Mouse (Mus musculus) bone marrow macrophage, adult 2 months (primary cell): ENCODE results near the gene Man2a1.

Experiments used
- CTCF ChIP-seq: IDR thresholded peaks from 2 replicates; pipeline ENCODE4 v1.5.1; 2012; ENCODE audit warnings: low read depth, mild to moderate bottlenecking, low read length, moderate library complexity
- POLR2A ChIP-seq: IDR thresholded peaks from 2 replicates; pipeline ENCODE4 v1.6.1; 2012; ENCODE audit warnings: mild to moderate bottlenecking, low read depth, low read length, borderline replicate concordance

GRCm38 (mm10) chr17:64581962-64582361, 18.6 kb upstream of the Man2a1 start:
- no peak for TF ChIP-seq CTCF
- TF ChIP-seq POLR2A = no peak
